Mouse (Mus musculus) heart, adult 18-20 months (tissue): ENCODE data around the gene Usp20. TPM values are rescaled to one million over a fixed set of nuclear protein-coding genes. Genes with fewer than 3 reads are reported as not detected.

Source experiments
- DNase-seq, 2 experiments: peaks; one replicate each; pipeline ENCODE4 v3.0.0; 2021 to 2022; ENCODE audit warnings: mixed read lengths in 1 of 2
- total RNA-seq, 2 experiments: library from RNA; stranded (reverse); gene quantifications; 2 replicates each; pipeline ENCODE4 v1.2.3; 2021

The Usp20 gene
- total RNA-seq, 2 experiments from 2014 or later: 50.1 to 53.8 TPM

GRCm38 (mm10) chr2:30985111-30986020 is 3.3 kb downstream of the Usp20 start:
- DNase-seq: peak in 1 of 2 experiments; percentile 28

GRCm38 (mm10) chr2:30990221-30990620 is 8.1 kb downstream of the Usp20 start:
- no peak for DNase-seq

GRCm38 (mm10) chr2:30994853-30995252 is 12.8 kb downstream of the Usp20 start:
- no peak for DNase-seq

- peak; percentile 69 to 73 for DNase-seq
Observed at GRCm38 (mm10) chr2:30995432-30995996, 13.4 kb downstream of the Usp20 start.

- DNase-seq: no peak
Observed at GRCm38 (mm10) chr2:30998443-30999260, 16.6 kb downstream of the Usp20 start.

GRCm38 (mm10) chr2:31002857-31003256 is 20.8 kb downstream of the Usp20 start:
- DNase-seq: no peak

- no peak for DNase-seq
Observed at GRCm38 (mm10) chr2:31005453-31005852, 23.4 kb downstream of the Usp20 start.

- peak; percentile 64 to 83 for DNase-seq
Observed at GRCm38 (mm10) chr2:31006434-31006833, 24.4 kb downstream of the Usp20 start.

- DNase-seq: no peak
Observed at GRCm38 (mm10) chr2:31007208-31007607, 25.1 kb downstream of the Usp20 start.

GRCm38 (mm10) chr2:31013371-31014120 is 31.5 kb downstream of the Usp20 start:
- no peak for DNase-seq

- no peak for DNase-seq
Observed at GRCm38 (mm10) chr2:31017625-31018317, 35.7 kb downstream of the Usp20 start.

GRCm38 (mm10) chr2:31018519-31018918 is 36.4 kb downstream of the Usp20 start:
- no peak for DNase-seq

GRCm38 (mm10) chr2:31019011-31019410 is 36.9 kb downstream of the Usp20 start:
- DNase-seq: no peak

GRCm38 (mm10) chr2:31020202-31020601 is 38.1 kb downstream of the Usp20 start:
- DNase-seq: no peak

GRCm38 (mm10) chr2:31023940-31024339 is 41.9 kb downstream of the Usp20 start:
- no peak for DNase-seq

- peak; percentile 67 to 85 for DNase-seq
Observed at GRCm38 (mm10) chr2:31024618-31025370, 42.7 kb downstream of the Usp20 start.

- peak; percentile 17 to 25 for DNase-seq
Observed at GRCm38 (mm10) chr2:31025458-31025857, 43.4 kb downstream of the Usp20 start.

GRCm38 (mm10) chr2:31026642-31027041 is 44.6 kb downstream of the Usp20 start:
- no peak for DNase-seq

- no peak for DNase-seq
Observed at GRCm38 (mm10) chr2:31031972-31032371, 49.9 kb downstream of the Usp20 start.

- no peak for DNase-seq
Observed at GRCm38 (mm10) chr2:31036811-31037210, 54.7 kb downstream of the Usp20 start.
